Mouse (Mus musculus) heart, postnatal 0 days (tissue): ENCODE measurements around the gene Id4. TPM values are rescaled to one million over a fixed set of nuclear protein-coding genes. Genes with fewer than 3 reads are reported as not detected.
A peak's percentile ranks its signal among the peaks of the same experiment; 100 is the strongest.

Experiments
- ATAC-seq: fragments of 200-750 bp; cut with Nextera tagmentation; 2 replicates; pipeline ENCODE4 v1.8.0; 2017; ENCODE audit warnings: low read depth, moderate number of reproducible peaks, moderate library complexity; ENCODE audit not compliant: insufficient read depth
- DNase-seq: peaks from one replicate; pipeline ENCODE4 v3.0.0-alpha.2; 2016; ENCODE audit warnings: low spot score
- H3K27ac ChIP-seq: fragments of 300-500 bp; sonication (generic); 2 replicates; pipeline ENCODE4 v1.5.1; 2014; ENCODE audit warnings: low read depth, mild to moderate bottlenecking
- H3K27me3 ChIP-seq: fragments of 300-500 bp; sonication (generic); 2 replicates; pipeline ENCODE4 v1.6.1; 2014; ENCODE audit warnings: low read length, mixed read lengths; ENCODE audit not compliant: control insufficient read depth, insufficient read depth
- H3K36me3 ChIP-seq: fragments of 300-500 bp; sonication (generic); replicated peaks from 2 replicates; pipeline ENCODE4 v1.6.1; 2014; ENCODE audit warnings: low read length, mixed read lengths; ENCODE audit not compliant: control insufficient read depth, insufficient read depth
- H3K4me1 ChIP-seq: fragments of 300-500 bp; sonication (generic); 2 replicates; pipeline ENCODE4 v1.6.1; 2014; ENCODE audit warnings: antibody characterized with exemption; ENCODE audit not compliant: control insufficient read depth, insufficient read depth
- H3K4me2 ChIP-seq: fragments of 300-500 bp; sonication (generic); 2 replicates; pipeline ENCODE4 v1.6.1; 2014; ENCODE audit warnings: low read depth, mild to moderate bottlenecking, low read length, moderate library complexity
- H3K4me3 ChIP-seq: fragments of 300-500 bp; sonication (generic); 2 replicates; pipeline ENCODE4 v1.5.1; 2014; ENCODE audit warnings: low read depth, low read length
- H3K9ac ChIP-seq: fragments of 300-500 bp; sonication (generic); replicated peaks from 2 replicates; pipeline ENCODE4 v1.6.1; 2014; ENCODE audit warnings: low read depth, low read length, mixed read lengths
- H3K9me3 ChIP-seq: fragments of 300-500 bp; sonication (generic); replicated peaks from 2 replicates; pipeline ENCODE4 v1.6.1; 2016; ENCODE audit warnings: low read length; ENCODE audit not compliant: control insufficient read depth
- CTCF ChIP-seq: IDR thresholded peaks from 2 replicates; pipeline ENCODE4 v1.5.1; 2016; ENCODE audit warnings: antibody characterized with exemption, control low read depth, low read depth
- EP300 ChIP-seq: IDR thresholded peaks from 2 replicates; pipeline ENCODE4 v1.6.1; 2016; ENCODE audit warnings: antibody characterized with exemption, low read depth
- WGBS: fragments of 180-500 bp; shearing (Covaris S2); extraction: QIAGEN DNeasy Blood & Tissue Kit; methylation state at CpG from one replicate; pipeline ENCODE4 v1.1.7; 2014; 5-methylcytosine and 5-hydroxymethylcytosine counted together
- polyA plus RNA-seq: library from polyadenylated mRNA; unstranded; fragments of >200 nt; fragmentation: Nextera tagmentation; extraction: Ambion mirVana; gene quantifications from 2 replicates; pipeline ENCODE4 v1.2.1, GENCODE M21; 2015
- total RNA-seq: library from RNA; depleted of rRNA; stranded (reverse); fragments of >200 nt; gene quantifications from 2 replicates; pipeline ENCODE4 v1.2.3, GENCODE M21; 2014; ENCODE audit warnings: low replicate concordance

The Id4 gene
- total and polyA plus RNA-seq, 2 experiments from 2014 or later = 1.4 to 3.5 TPM

DNA sequence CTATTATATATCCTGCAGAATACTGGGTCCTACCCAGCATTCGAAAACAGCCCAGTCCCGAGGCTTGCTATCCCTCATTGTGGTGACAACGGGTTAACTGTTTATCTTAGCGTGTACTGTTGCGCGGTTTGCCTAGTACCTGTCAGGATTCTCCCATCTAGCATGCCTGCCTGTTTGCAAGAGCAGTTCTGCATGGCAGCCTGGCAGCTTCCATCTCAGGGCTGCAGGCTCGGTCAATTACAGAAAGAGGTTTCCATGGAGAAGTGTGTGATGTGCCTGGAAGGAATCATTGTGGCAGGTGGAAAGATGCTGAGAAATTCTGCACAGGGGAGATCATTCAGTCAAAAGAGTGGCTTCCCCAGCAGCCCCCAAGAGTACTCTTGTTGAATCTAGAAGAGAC lies 16.0 kb downstream of the Id4 start:
- ATAC-seq = no peak
- Histone ChIP-seq H3K9ac (no peak overlapping the region), H3K27ac (no peak overlapping the region), H3K36me3 (no peaks in the 10 kb centered on the region), H3K4me3 (no peak overlapping the region), H3K27me3 (no peaks in the 10 kb centered on the region), H3K9me3 (no peaks in the 10 kb centered on the region), H3K4me1 (no peaks in the 10 kb centered on the region), H3K4me2 (no peak overlapping the region)
- WGBS = 77% methylated on average over 7 of the region's 7 CpGs
- no peak for TF ChIP-seq CTCF
- no peak for TF ChIP-seq EP300
- DNase-seq = no peak

DNA sequence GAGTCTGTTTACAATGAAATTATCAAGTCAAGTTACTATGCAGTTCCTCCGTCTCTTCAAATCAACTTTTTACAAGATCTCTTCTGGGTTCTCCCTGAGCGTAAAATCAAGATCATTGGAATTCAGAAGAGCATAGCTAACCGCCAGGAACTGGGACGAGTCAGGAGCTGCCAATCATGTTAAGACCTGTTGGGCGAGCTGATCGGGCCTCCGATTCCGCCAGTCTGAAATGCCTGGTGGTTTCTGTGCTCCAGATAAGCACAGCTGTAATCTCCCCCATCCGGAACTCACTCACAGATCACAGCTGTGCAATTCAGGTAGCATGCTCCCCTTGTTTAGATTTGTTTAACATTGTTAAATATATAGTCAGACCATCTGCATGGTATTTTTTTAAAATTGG lies 23.4 kb downstream of the Id4 start:
- TF ChIP-seq CTCF = no peak
- TF ChIP-seq EP300 = no peak
- H3K9me3 ChIP-seq = no peaks in the 10 kb centered on the region
- H3K27ac ChIP-seq = no peak overlapping the region
- no peak overlapping the region for H3K4me2 ChIP-seq
- no peak overlapping the region for H3K4me3 ChIP-seq
- DNase-seq (no peak), ATAC-seq (no peak)
- no peaks in the 10 kb centered on the region for H3K27me3 ChIP-seq
- no peaks in the 10 kb centered on the region for H3K36me3 ChIP-seq
- H3K9ac ChIP-seq = no peak overlapping the region
- H3K4me1 ChIP-seq = no peaks in the 10 kb centered on the region
- 56% methylated on average over 9 of the region's 9 CpGs for WGBS

DNA sequence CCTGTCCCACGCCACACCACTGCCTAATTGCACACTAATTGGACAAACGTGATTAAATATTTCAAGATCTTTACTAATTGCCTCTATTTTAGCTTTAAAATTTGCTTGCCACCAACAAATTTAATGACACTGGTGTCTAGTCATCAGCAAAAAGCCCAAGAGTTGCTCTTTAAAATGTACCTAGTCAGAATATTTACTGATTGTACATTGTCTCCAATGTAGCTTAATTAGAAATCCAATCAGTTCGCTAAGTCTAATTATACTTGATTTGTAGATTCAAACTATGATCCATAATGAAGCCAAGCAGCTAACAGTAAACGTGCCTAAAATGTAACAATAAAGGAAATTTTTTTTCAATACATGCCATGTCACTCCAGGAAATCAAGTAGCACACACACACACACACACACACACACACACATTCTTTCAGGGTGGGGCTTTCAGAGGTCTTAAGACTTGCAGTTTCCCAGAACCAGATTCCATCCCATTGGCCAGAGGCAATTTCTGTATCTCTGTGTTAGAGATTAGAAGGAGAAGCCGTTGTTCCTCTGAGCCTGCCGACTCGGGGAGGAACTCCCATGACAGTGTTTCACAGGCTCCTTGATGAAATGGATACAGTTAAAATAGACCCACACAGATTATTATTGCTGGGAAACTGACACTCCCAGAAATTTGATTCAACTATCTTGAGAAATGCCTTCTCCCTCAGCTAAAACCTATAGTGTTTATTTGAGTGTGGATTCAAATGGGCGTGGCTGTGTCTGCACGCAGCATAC lies 24.1 kb downstream of the Id4 start:
- no peak for ATAC-seq
- Histone ChIP-seq H3K27me3 (no peaks in the 10 kb centered on the region), H3K4me2 (no peak overlapping the region), H3K4me3 (no peak overlapping the region), H3K27ac (no peak overlapping the region), H3K9me3 (no peaks in the 10 kb centered on the region), H3K36me3 (no peaks in the 10 kb centered on the region), H3K4me1 (no peaks in the 10 kb centered on the region), H3K9ac (no peak overlapping the region)
- 62% methylated on average over 9 of the region's 9 CpGs for WGBS
- no peak for DNase-seq
- no peak for TF ChIP-seq CTCF
- TF ChIP-seq EP300 = no peak

DNA sequence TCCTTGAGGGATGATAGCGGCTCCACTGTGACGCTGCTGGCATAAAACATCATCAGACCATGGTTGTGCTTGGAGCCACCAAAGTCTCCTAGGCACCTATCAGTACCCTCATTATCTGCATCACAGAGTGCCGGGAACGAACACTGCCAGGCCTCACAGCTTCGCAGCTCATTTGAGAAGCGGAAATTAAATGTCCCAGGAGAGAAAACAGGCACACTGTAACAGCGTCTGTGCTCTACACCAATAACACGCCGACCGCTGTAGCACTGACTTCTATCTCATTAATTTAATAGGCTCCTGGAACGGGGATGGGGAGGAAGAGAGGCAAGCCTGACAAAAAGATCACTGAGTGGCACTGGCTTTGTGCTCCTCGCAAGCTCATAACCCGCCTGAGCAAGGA lies 29.4 kb downstream of the Id4 start:
- Histone ChIP-seq H3K4me3 (no peak overlapping the region), H3K4me2 (no peak overlapping the region), H3K27me3 (no peaks in the 10 kb centered on the region), H3K27ac (no peak overlapping the region), H3K36me3 (no peaks in the 10 kb centered on the region), H3K4me1 (no peaks in the 10 kb centered on the region), H3K9me3 (no peaks in the 10 kb centered on the region), H3K9ac (no peak overlapping the region)
- TF ChIP-seq EP300 (no peak), CTCF (no peak)
- 33% methylated on average over 13 of the region's 13 CpGs for WGBS
- DNase-seq (no peak), ATAC-seq (no peak)

DNA sequence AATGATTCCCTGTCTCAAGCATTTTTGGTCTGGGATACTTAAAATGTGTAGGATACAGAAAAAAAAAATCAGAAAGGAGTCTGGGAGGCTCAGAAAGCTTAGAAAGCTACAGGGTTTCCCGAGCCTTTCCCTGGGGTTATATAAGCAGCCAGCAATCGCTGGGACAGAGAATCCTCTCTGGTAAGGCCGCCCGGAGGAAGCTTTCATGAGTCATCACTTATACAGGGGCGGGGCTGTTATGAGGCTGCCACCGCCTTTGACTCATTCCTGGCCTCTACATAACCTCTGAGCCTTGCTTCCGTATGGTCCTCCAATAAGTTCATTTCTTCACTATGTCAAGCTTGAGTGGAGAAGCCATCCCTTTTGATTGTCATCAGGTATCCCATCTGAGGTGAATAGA lies 53.5 kb downstream of the Id4 start:
- no peaks in the 10 kb centered on the region for H3K27me3 ChIP-seq

More for the DNA sequence above, 53.5 kb downstream of the Id4 start:
- DNase-seq (peak; percentile 47), ATAC-seq (peak; percentile 47; the same call in 1 of the 2 replicates)
- 46% methylated on average over 7 of the region's 7 CpGs for WGBS
- no peak overlapping the region for H3K4me3 ChIP-seq
- peaks cover 11% of the 10 kb centered on the region; the same call in 1 of the 2 replicates for H3K4me1 ChIP-seq
- no peaks in the 10 kb centered on the region for H3K36me3 ChIP-seq
- no peak overlapping the region for H3K27ac ChIP-seq
- no peaks in the 10 kb centered on the region for H3K9me3 ChIP-seq
- no peak overlapping the region for H3K9ac ChIP-seq
- H3K4me2 ChIP-seq = no peak overlapping the region
- TF ChIP-seq EP300 (no peak), CTCF (no peak)
